Mouse (Mus musculus) testis, adult 2 months (tissue): ENCODE data around the gene Stxbp1. TPM values are rescaled to one million over a fixed set of nuclear protein-coding genes. Genes with fewer than 3 reads are reported as not detected.
A peak's percentile ranks its signal among the peaks of the same experiment; 100 is the strongest.

Experiments used
- H3K27ac ChIP-seq: fragments of 200-500 bp; 2 replicates; pipeline ENCODE4 v1.5.1; 2012; ENCODE audit warnings: low read depth, low read length; ENCODE audit not compliant: control insufficient read depth, insufficient read depth
- H3K27me3 ChIP-seq: fragments of 200-500 bp; 2 replicates; pipeline ENCODE4 v1.6.1; 2012; ENCODE audit warnings: mild to moderate bottlenecking, low read length, moderate library complexity; ENCODE audit not compliant: control insufficient read depth, insufficient read depth
- H3K36me3 ChIP-seq: fragments of 200-500 bp; 2 replicates; pipeline ENCODE4 v1.6.1; 2012; ENCODE audit warnings: mild to moderate bottlenecking, low read length; ENCODE audit not compliant: control insufficient read depth, insufficient read depth
- H3K4me1 ChIP-seq: fragments of 200-500 bp; 2 replicates; pipeline ENCODE4 v1.6.1; 2012; ENCODE audit warnings: low read length; ENCODE audit not compliant: control insufficient read depth, insufficient read depth
- H3K4me3 ChIP-seq: fragments of 200-500 bp; 2 replicates; pipeline ENCODE4 v1.5.1; 2012; ENCODE audit warnings: low read depth, mild to moderate bottlenecking, low read length, moderate library complexity, mixed read lengths; ENCODE audit not compliant: control insufficient read depth
- CTCF ChIP-seq: fragments of 200-500 bp; IDR thresholded peaks from 2 replicates; pipeline ENCODE4 v1.5.1; 2012; ENCODE audit warnings: low read depth, mild to moderate bottlenecking, inconsistent platforms, low read length, moderate library complexity; ENCODE audit not compliant: control insufficient read depth, insufficient read depth, insufficient replicate concordance
- POLR2A ChIP-seq: fragments of 200-500 bp; IDR thresholded peaks from 2 replicates; pipeline ENCODE4 v1.6.1; 2012; ENCODE audit warnings: low read depth, mild to moderate bottlenecking, inconsistent platforms, low read length, moderate library complexity; ENCODE audit not compliant: control insufficient read depth
- polyA plus RNA-seq: library from polyadenylated mRNA; depleted of rRNA; stranded (reverse); fragments of >200 nt; gene quantifications from 2 replicates; pipeline ENCODE4 v1.2.3, GENCODE M21; 2012; rRNA removed

Gene Stxbp1
- 12.9 and 15.2 TPM in 2 replicates for polyA plus RNA-seq

DNA sequence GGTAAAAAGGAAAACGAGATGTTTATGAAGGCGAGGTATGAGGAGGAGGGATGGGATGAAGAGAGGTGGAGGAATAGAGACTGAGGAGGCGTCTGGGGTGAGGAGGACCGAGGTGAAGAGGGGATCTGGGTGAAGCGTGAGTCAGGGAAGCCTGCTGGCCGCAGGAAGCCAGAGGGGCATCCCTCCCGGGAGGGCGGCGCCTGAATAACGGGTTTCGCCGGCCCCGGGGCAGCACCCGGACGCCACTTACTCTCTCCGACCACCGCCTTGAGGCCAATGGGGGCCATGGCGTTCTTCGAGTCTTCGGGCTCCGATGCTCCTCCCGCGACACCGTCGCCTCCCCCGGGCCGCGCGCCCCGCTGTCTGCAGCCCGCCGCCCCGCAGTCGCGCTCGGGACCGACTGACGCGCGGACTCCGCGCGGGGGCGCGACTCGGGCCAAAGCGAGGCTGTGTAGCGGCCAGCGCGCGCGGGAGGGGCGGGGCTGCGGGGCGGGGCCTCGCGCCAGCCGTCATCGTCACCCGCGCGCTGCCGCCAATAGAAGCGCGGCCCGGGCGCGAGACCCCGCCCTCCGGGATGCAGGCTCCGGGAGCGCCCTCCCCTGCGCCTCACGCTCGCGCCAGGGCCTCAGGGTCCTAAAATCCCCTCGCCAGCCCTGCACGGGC is at the start of gene Stxbp1:
Stxbp1 (minus strand) TSS at position 441 of the 663 bp plus-strand sequence.
- Histone ChIP-seq H3K4me1 (peaks cover 5% of the 10 kb centered on the region), H3K4me3 (peak within 1 kb of the TSS; percentile 91), H3K36me3 (no peaks in the 10 kb centered on the region; the same call in 1 of the 2 replicates), H3K27me3 (no peaks in the 10 kb centered on the region), H3K27ac (peak within 1 kb of the TSS; percentile 61)
- TF ChIP-seq CTCF, result no peak
- TF ChIP-seq POLR2A, result peak; percentile 66

DNA sequence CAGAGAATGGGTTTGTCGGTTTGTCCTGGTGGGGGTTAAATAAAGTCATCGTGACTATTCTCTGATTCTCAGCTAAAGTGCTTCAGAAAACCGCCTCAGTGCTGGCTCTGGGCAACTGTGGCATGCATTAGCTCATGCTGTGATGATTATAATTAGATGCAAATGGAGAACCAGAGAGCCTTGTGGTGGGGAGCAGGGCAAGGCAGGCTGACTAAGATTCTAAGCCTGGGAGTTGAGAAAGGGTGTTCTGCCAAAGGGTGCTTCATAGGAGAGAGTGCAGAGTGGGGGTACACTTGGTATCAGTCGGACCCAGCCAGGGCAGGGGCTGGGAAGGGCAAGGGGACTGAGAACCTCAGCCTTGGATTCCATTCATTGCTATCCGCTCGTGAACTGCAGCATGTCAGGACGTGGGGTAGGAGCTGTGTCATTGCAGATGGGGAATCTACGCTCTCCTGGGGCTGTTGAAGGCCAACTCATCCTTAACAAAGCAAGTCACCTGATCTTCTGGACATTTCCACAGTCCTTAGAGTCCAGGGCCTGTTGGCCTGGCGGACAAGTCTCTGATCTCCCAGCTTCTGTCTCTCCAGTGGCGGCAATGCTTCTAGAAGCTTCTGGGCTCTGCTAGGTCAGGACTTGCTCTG is 49.6 kb upstream of the Stxbp1 start:
- Histone ChIP-seq H3K27me3 (no peaks in the 10 kb centered on the region), H3K4me1 (no peaks in the 10 kb centered on the region; the same call in 1 of the 2 replicates), H3K4me3 (no peak overlapping the region), H3K27ac (no peak overlapping the region), H3K36me3 (no peaks in the 10 kb centered on the region)
- TF ChIP-seq POLR2A, result no peak
- no peak for TF ChIP-seq CTCF

DNA sequence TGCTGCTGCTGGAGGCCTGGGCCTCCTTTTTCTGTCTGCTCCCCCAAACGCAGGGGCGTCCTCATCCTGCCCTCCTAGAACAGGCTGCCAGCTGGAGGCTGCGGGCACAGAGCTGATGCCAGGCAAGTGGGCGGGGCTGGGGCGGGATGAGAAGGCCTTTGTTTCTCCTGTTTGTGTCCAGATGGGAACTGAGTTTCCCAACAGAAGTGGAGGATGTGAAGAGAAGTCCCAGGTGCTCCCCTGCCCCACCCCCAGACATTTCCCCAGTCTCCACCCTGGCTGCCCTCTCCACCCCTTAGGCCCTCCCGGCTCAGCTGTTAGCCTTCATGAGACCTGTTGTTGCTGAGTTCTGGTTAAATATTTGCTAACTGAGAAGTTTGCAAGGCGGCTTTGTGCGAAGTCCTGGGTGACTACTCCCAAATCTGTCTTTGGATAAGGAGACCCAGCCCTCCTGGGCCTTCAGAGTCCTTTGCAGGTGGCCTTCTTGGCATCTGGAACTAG is 48.6 kb upstream of the Stxbp1 start:
- Histone ChIP-seq H3K4me3 (no peak overlapping the region), H3K27me3 (no peaks in the 10 kb centered on the region), H3K36me3 (no peaks in the 10 kb centered on the region), H3K27ac (no peak overlapping the region), H3K4me1 (no peaks in the 10 kb centered on the region; the same call in 1 of the 2 replicates)
- TF ChIP-seq CTCF, result no peak

DNA sequence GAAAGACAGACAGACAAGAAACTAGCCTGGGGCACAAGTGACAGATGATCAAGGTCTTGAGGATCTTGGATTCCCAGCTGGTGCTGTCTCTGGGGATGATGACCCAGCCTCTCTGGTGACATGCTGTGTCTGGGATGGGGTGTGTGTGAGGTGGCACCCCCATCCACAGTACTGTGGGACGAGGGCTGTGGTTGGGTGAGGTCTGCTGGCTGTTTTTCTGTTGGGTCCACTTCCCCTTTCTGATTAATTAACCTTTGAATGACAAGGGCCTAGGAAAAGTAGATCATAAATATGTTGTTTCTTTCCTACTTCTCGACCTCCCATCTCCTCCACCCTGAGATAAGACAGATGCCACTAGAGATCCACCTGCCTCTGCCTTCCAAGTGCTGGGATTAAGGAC is 47.1 kb upstream of the Stxbp1 start:
- TF ChIP-seq POLR2A (no peak), CTCF (no peak)
- H3K36me3 ChIP-seq, result no peaks in the 10 kb centered on the region
- no peak overlapping the region for H3K27ac ChIP-seq
- no peak overlapping the region for H3K4me3 ChIP-seq
- H3K4me1 ChIP-seq, result no peaks in the 10 kb centered on the region; the same call in 1 of the 2 replicates
- H3K27me3 ChIP-seq, result no peaks in the 10 kb centered on the region

DNA sequence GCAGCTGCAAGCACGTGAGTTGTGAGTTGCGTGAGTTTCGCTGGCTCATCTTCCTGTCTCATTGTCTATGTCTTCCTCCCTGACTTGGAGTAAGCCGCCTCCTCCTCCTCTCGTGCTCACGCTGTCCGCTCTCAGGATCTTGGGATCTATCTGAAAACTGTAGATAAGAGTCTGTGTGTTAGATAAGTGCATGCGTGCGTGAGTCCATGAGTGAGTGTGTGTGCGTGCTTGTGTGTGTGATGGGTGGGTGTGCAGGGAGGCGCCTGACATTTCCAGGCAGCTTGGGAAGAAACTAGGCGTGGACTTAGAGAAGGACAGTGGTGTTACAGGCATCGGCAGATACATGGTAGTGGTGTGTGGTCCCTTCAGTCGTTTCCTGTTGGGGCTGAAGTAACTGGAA is 45.4 kb upstream of the Stxbp1 start:
- no peaks in the 10 kb centered on the region for H3K27me3 ChIP-seq
- no peaks in the 10 kb centered on the region for H3K36me3 ChIP-seq
- no peaks in the 10 kb centered on the region; the same call in 1 of the 2 replicates for H3K4me1 ChIP-seq
- H3K27ac ChIP-seq, result no peak overlapping the region
- H3K4me3 ChIP-seq, result no peak overlapping the region
- TF ChIP-seq POLR2A (no peak), CTCF (no peak)

DNA sequence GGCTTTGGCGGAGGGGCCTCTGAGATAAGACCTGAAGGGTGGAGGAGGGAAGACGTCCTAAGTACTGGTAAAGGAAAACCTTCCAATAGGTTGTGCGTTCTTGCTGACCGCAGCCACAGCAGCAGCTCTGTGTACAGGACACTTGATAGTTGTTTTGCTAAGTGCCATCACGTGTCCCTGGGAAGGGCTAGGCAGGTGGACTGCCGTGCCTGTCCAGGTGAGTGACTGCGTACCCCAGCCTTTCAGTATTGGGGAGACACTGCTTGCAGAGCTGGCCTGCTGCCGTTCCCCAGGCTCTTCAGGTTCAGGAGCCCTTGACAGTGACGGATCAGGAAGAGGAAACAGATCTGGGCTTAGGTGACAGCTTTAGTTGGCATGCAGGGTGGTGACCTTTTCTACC is 44.2 kb upstream of the Stxbp1 start:
- H3K4me1 ChIP-seq, result no peaks in the 10 kb centered on the region; the same call in 1 of the 2 replicates
- TF ChIP-seq CTCF (no peak), POLR2A (no peak)
- no peak overlapping the region for H3K27ac ChIP-seq
- H3K4me3 ChIP-seq, result no peak overlapping the region
- no peaks in the 10 kb centered on the region for H3K36me3 ChIP-seq
- no peaks in the 10 kb centered on the region for H3K27me3 ChIP-seq

DNA sequence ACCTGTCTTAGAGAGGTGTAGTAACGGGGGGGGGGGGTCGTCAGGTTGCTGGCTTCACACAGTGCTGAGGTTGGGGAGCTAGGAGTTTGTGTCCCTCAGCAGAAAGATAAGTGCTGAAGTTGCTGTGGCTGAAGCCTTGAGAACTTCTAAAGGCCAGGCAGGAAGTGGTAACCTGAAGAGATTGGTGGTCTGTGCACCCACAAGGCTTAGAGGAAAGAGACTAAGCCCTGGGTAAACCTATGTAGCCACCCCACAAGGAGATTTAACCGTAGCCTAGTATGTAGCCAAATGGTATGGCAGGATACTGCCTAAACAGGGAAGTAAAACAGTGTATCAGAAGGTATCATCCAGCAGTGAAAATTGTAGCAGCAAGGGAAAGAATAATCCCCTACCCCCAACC is 43.2 kb upstream of the Stxbp1 start:
- Histone ChIP-seq H3K4me3 (no peak overlapping the region), H3K27me3 (no peaks in the 10 kb centered on the region), H3K4me1 (no peaks in the 10 kb centered on the region), H3K36me3 (no peaks in the 10 kb centered on the region), H3K27ac (no peak overlapping the region)
- no peak for TF ChIP-seq CTCF
- TF ChIP-seq POLR2A, result no peak

DNA sequence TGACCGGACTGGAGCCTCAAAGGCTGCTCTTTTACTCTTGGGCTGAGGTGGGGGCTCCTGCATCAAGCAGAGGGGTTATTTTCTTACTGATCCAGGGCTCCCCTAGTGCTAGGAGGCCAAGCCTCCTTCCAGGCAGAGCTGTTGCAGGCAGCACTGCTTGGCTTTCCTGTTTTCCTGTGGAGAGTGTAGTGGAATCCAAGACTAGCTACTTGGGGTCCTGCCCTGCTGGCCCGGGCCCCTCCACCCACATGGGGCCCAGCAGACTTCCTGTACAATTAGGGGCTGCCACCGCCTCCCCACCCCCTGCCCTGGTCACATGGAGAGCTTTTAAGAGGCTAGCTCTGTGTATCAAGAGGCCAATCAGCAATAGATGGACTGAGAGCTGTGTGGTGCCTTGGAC is 41.5 kb upstream of the Stxbp1 start:
- H3K4me1 ChIP-seq, result no peaks in the 10 kb centered on the region
- no peaks in the 10 kb centered on the region for H3K27me3 ChIP-seq
- H3K36me3 ChIP-seq, result no peaks in the 10 kb centered on the region
- TF ChIP-seq CTCF (no peak), POLR2A (no peak)
- H3K4me3 ChIP-seq, result no peak overlapping the region
- no peak overlapping the region for H3K27ac ChIP-seq
